Mouse (Mus musculus): ENCODE data around the gene Antxr2. TPM values are rescaled to one million over a fixed set of nuclear protein-coding genes. Genes with fewer than 3 reads are reported as not detected.

Antxr2 gene
- polyA plus RNA-seq, 1 experiment from 2014 or later: 22.9 TPM

GRCm38 (mm10) chr5:98016247-98017203 is 14.3 kb downstream of the Antxr2 start:
- ATAC-seq (ENCODE audit: insufficient read depth, low FRiP score): no peak

GRCm38 (mm10) chr5:98005751-98006150 is 25.1 kb downstream of the Antxr2 start:
- ATAC-seq (ENCODE audit: insufficient read depth, low FRiP score): no peak
- no peaks in the 10 kb centered on the region for H3K9me3 ChIP-seq (replicated peaks; ENCODE audit: control insufficient read depth, low read length)
- H3K4me3 ChIP-seq (replicated peaks; ENCODE audit: low read length): no peak overlapping the region
- H3K36me3 ChIP-seq (ENCODE audit: control insufficient read depth, insufficient read depth, low read length): peaks cover 8% of the 10 kb centered on the region; the same call in 1 of the 2 replicates
- H3K27me3 ChIP-seq (ENCODE audit: control insufficient read depth, insufficient read depth, low read length): no peaks in the 10 kb centered on the region
- H3K4me1 ChIP-seq (ENCODE audit: control insufficient read depth, insufficient read depth, low read length): no peaks in the 10 kb centered on the region
- H3K9ac ChIP-seq (ENCODE audit: low read length): no peak overlapping the region
- no peak overlapping the region for H3K4me2 ChIP-seq (ENCODE audit: low read depth, low read length)
- H3K27ac ChIP-seq (ENCODE audit: low read length): no peak overlapping the region
- 97% methylated on average over 8 of the region's 8 CpGs for WGBS

More at GRCm38 (mm10) chr5:98016247-98017203, 14.3 kb downstream of the Antxr2 start:
- Histone ChIP-seq H3K4me2 (ENCODE audit: low read depth, low read length) (no peak overlapping the region), H3K9me3 (replicated peaks; ENCODE audit: control insufficient read depth, low read length) (no peaks in the 10 kb centered on the region), H3K4me3 (replicated peaks; ENCODE audit: low read length) (no peak overlapping the region), H3K4me1 (ENCODE audit: control insufficient read depth, insufficient read depth, low read length) (peaks cover 3% of the 10 kb centered on the region; the same call in 1 of the 2 replicates), H3K27me3 (ENCODE audit: control insufficient read depth, insufficient read depth, low read length) (no peaks in the 10 kb centered on the region), H3K9ac (ENCODE audit: low read length) (no peak overlapping the region), H3K27ac (ENCODE audit: low read length) (no peak overlapping the region), H3K36me3 (ENCODE audit: control insufficient read depth, insufficient read depth, low read length) (no peaks in the 10 kb centered on the region)
- 78% methylated on average over 20 of the region's 20 CpGs for WGBS

GRCm38 (mm10) chr5:97999261-97999824 is 31.5 kb downstream of the Antxr2 start:
- Histone ChIP-seq H3K4me2 (ENCODE audit: low read depth, low read length) (no peak overlapping the region), H3K4me1 (ENCODE audit: control insufficient read depth, insufficient read depth, low read length) (no peaks in the 10 kb centered on the region), H3K27me3 (ENCODE audit: control insufficient read depth, insufficient read depth, low read length) (no peaks in the 10 kb centered on the region), H3K4me3 (replicated peaks; ENCODE audit: low read length) (no peak overlapping the region), H3K36me3 (ENCODE audit: control insufficient read depth, insufficient read depth, low read length) (0 out of 2 replicates have a peak, but pooled peaks cover 4% of the 10 kb centered on the region), H3K9me3 (replicated peaks; ENCODE audit: control insufficient read depth, low read length) (no peaks in the 10 kb centered on the region), H3K27ac (ENCODE audit: low read length) (no peak overlapping the region), H3K9ac (ENCODE audit: low read length) (no peak overlapping the region)
- WGBS: 75% methylated on average over 2 of the region's 2 CpGs
- no peak for ATAC-seq (ENCODE audit: insufficient read depth, low FRiP score)

GRCm38 (mm10) chr5:97996500-97997176 is 34.2 kb downstream of the Antxr2 start:
- ATAC-seq (ENCODE audit: insufficient read depth, low FRiP score): no peak
- H3K27me3 ChIP-seq (ENCODE audit: control insufficient read depth, insufficient read depth, low read length): no peaks in the 10 kb centered on the region
- no peak overlapping the region for H3K4me3 ChIP-seq (replicated peaks; ENCODE audit: low read length)
- H3K27ac ChIP-seq (ENCODE audit: low read length): no peak overlapping the region
- H3K36me3 ChIP-seq (ENCODE audit: control insufficient read depth, insufficient read depth, low read length): no peaks in the 10 kb centered on the region
- no peak overlapping the region for H3K9ac ChIP-seq (ENCODE audit: low read length)
- WGBS: 67% methylated on average over 6 of the region's 6 CpGs
- no peaks in the 10 kb centered on the region for H3K9me3 ChIP-seq (replicated peaks; ENCODE audit: control insufficient read depth, low read length)
- no peaks in the 10 kb centered on the region for H3K4me1 ChIP-seq (ENCODE audit: control insufficient read depth, insufficient read depth, low read length)
- H3K4me2 ChIP-seq (ENCODE audit: low read depth, low read length): no peak overlapping the region

- no peak overlapping the region for H3K4me2 ChIP-seq (ENCODE audit: low read depth, low read length)
- no peak overlapping the region for H3K4me3 ChIP-seq (replicated peaks; ENCODE audit: low read length)
- no peaks in the 10 kb centered on the region for H3K4me1 ChIP-seq (ENCODE audit: control insufficient read depth, insufficient read depth, low read length)
- H3K27ac ChIP-seq (ENCODE audit: low read length): no peak overlapping the region
- H3K27me3 ChIP-seq (ENCODE audit: control insufficient read depth, insufficient read depth, low read length): no peaks in the 10 kb centered on the region
- no peak overlapping the region for H3K9ac ChIP-seq (ENCODE audit: low read length)
- ATAC-seq (ENCODE audit: insufficient read depth, low FRiP score): no peak
- 57% methylated on average over 4 of the region's 4 CpGs for WGBS
- H3K9me3 ChIP-seq (replicated peaks; ENCODE audit: control insufficient read depth, low read length): no peaks in the 10 kb centered on the region
- no peaks in the 10 kb centered on the region for H3K36me3 ChIP-seq (ENCODE audit: control insufficient read depth, insufficient read depth, low read length)
Measured at GRCm38 (mm10) chr5:97995881-97996280, 35.0 kb downstream of the Antxr2 start.

GRCm38 (mm10) chr5:97986656-97987294 is 44.1 kb downstream of the Antxr2 start:
- no peak overlapping the region for H3K4me3 ChIP-seq (replicated peaks; ENCODE audit: low read length)
- no peak for ATAC-seq (ENCODE audit: insufficient read depth, low FRiP score)

GRCm38 (mm10) chr5:97983375-97983774 is 47.5 kb downstream of the Antxr2 start:
- no peak for ATAC-seq (ENCODE audit: insufficient read depth, low FRiP score)
- Histone ChIP-seq H3K36me3 (ENCODE audit: control insufficient read depth, insufficient read depth, low read length) (no peaks in the 10 kb centered on the region), H3K27me3 (ENCODE audit: control insufficient read depth, insufficient read depth, low read length) (no peaks in the 10 kb centered on the region), H3K9me3 (replicated peaks; ENCODE audit: control insufficient read depth, low read length) (no peaks in the 10 kb centered on the region), H3K4me1 (ENCODE audit: control insufficient read depth, insufficient read depth, low read length) (no peaks in the 10 kb centered on the region), H3K9ac (ENCODE audit: low read length) (no peak overlapping the region), H3K4me3 (replicated peaks; ENCODE audit: low read length) (no peak overlapping the region), H3K27ac (ENCODE audit: low read length) (no peak overlapping the region), H3K4me2 (ENCODE audit: low read depth, low read length) (no peak overlapping the region)
- WGBS: 96% methylated on average over 9 of the region's 9 CpGs

More at GRCm38 (mm10) chr5:97986656-97987294, 44.1 kb downstream of the Antxr2 start:
- H3K4me2 ChIP-seq (ENCODE audit: low read depth, low read length): no peak overlapping the region
- no peaks in the 10 kb centered on the region for H3K27me3 ChIP-seq (ENCODE audit: control insufficient read depth, insufficient read depth, low read length)
- no peak overlapping the region for H3K27ac ChIP-seq (ENCODE audit: low read length)
- H3K9me3 ChIP-seq (replicated peaks; ENCODE audit: control insufficient read depth, low read length): no peaks in the 10 kb centered on the region
- no peak overlapping the region for H3K9ac ChIP-seq (ENCODE audit: low read length)
- WGBS: 85% methylated on average over 4 of the region's 4 CpGs
- H3K4me1 ChIP-seq (ENCODE audit: control insufficient read depth, insufficient read depth, low read length): no peaks in the 10 kb centered on the region
- H3K36me3 ChIP-seq (ENCODE audit: control insufficient read depth, insufficient read depth, low read length): no peaks in the 10 kb centered on the region

GRCm38 (mm10) chr5:97980472-97980871 is 50.4 kb downstream of the Antxr2 start:
- Histone ChIP-seq H3K27me3 (ENCODE audit: control insufficient read depth, insufficient read depth, low read length) (no peaks in the 10 kb centered on the region), H3K4me2 (ENCODE audit: low read depth, low read length) (no peak overlapping the region), H3K27ac (ENCODE audit: low read length) (no peak overlapping the region), H3K9ac (ENCODE audit: low read length) (no peak overlapping the region), H3K36me3 (ENCODE audit: control insufficient read depth, insufficient read depth, low read length) (no peaks in the 10 kb centered on the region), H3K4me1 (ENCODE audit: control insufficient read depth, insufficient read depth, low read length) (no peaks in the 10 kb centered on the region), H3K4me3 (replicated peaks; ENCODE audit: low read length) (no peak overlapping the region), H3K9me3 (replicated peaks; ENCODE audit: control insufficient read depth, low read length) (no peaks in the 10 kb centered on the region)
- peak; percentile 53; the same call in 1 of the 2 replicates for ATAC-seq (ENCODE audit: insufficient read depth, low FRiP score)
- 49% methylated on average over 14 of the region's 14 CpGs for WGBS
